ENCODE assay signal across 21 mouse cellular contexts in genomic region chr2:130740096-130740495, GRCm38 (mm10). TPM values are rescaled to one million over a fixed set of nuclear protein-coding genes. Genes with fewer than 3 reads are reported as not detected.
DNase-seq lines count a peak whose midpoint lies in the region; ATAC-seq and TF ChIP-seq lines count a peak whose summit lies in the region.
"Had no signal": no experiment of that assay in that cellular context is flagged by ENCODE, and none has a peak within 500 bp of the region (broad histone marks: within the 10 kb centered on the region; RNA-seq: fewer than 3 reads in every experiment).

No protein-coding gene starts in this region.

- peak; percentile 48 for ATAC-seq in frontal cortex, adult (ENCODE audit: low TSS enrichment)
- ATAC-seq: activated CD4-positive, CD25-positive, alpha-beta regulatory T cell, adult 4 months; CD4-positive, CD25-positive, alpha-beta regulatory T cell, adult 4 months; forebrain, embryonic 15.5 days had no signal

- H3K4me3 ChIP-seq in left cerebral cortex, adult 2 months: no peak overlapping the region
- H3K4me3 ChIP-seq: embryonic facial prominence, embryonic 12.5 days; forebrain, embryonic 15.5 days; heart, embryonic 10.5 days; hindbrain, embryonic 13.5 days had no signal

- intact Hi-C loops in left cerebral cortex, adult 2 months (cut with DNase I): no loop called here
- intact Hi-C loops in left cerebral cortex, postnatal 36 days (cut with DNase I): no loop called here

- H3K27ac ChIP-seq in left cerebral cortex, adult 2 months: peak overlapping the region; percentile 70
- H3K27ac ChIP-seq: embryonic facial prominence, embryonic 12.5 days; forebrain, embryonic 15.5 days; heart, embryonic 10.5 days; hindbrain, embryonic 13.5 days had no signal

- no peak for DNase-seq in frontal cortex, postnatal 10 days (ENCODE audit: low spot score in 2 of 2)
- peak in 1 of 2 experiments; percentile 33 for DNase-seq in left cerebral cortex, adult 2 months (ENCODE audit: extremely low spot score in 1 of 2, low spot score in 2 of 2)
- DNase-seq in left cerebral cortex, postnatal 36 days (ENCODE audit: low spot score in 2 of 2): no peak
- peak; percentile 57 for DNase-seq in right cerebral cortex, adult 18-20 months
- no peak for DNase-seq in right cerebral cortex, postnatal 36 days (ENCODE audit: low spot score in 2 of 2)
- DNase-seq in adrenal gland, postnatal 4 days (ENCODE audit: low spot score in 2 of 2): no peak
- DNase-seq in cerebellum, postnatal 10 days: no peak
- DNase-seq: B cell, adult 2 months; cerebellum, adult 2 months; cerebellum, postnatal 14 days; heart, adult 18-20 months; heart, postnatal 10 days; heart, postnatal 4 days had no signal

- no peak for TF ChIP-seq CTCF in left cerebral cortex, adult 2 months (IDR thresholded peaks at IDR 0.05)

RNA-seq across cellular contexts. Expression of gene Slc4a11, which starts 42.8 kb away (rescaled TPM):
- total RNA-seq in left cerebral cortex, adult 2 months (2021): 1 to 10 TPM; 2.3 to 2.5 TPM
- 1 to 10 TPM; 1.4 to 2.3 TPM for total RNA-seq in left cerebral cortex, postnatal 36 days (2021)
- 1 to 10 TPM; 2.3 to 3.6 TPM for total RNA-seq in adrenal gland, postnatal 4 days (2021)
- total RNA-seq: common myeloid progenitor, adult 5-6 weeks had no signal
